Mouse (Mus musculus): ENCODE results near the gene Eml6. TPM values are rescaled to one million over a fixed set of nuclear protein-coding genes. Genes with fewer than 3 reads are reported as not detected.
A peak's percentile ranks its signal among the peaks of the same experiment; 100 is the strongest.

Eml6 gene
- polyA plus RNA-seq, 1 experiment from 2014 or later, result 0.87 TPM

- peaks cover 4% of the 10 kb centered on the region; the same call in 1 of the 2 replicates for H3K36me3 ChIP-seq (ENCODE audit: inconsistent target)
Observed at GRCm38 (mm10) chr11:29727901-29728300, 297.9 kb downstream of the Eml6 start.

GRCm38 (mm10) chr11:29725610-29726009 lies 300.2 kb downstream of the Eml6 start:
- H3K79me2 ChIP-seq (ENCODE audit: inconsistent target), result peaks cover 100% of the 10 kb centered on the region
- WGBS (ENCODE audit: missing documents), result 75% methylated on average over 1 of the region's 1 CpGs
- peak overlapping the region; percentile 38 for H3K27ac ChIP-seq
- no peak overlapping the region for H3K4me3 ChIP-seq (ENCODE audit: inconsistent target)
- peaks cover 4% of the 10 kb centered on the region; the same call in 1 of the 2 replicates for H3K36me3 ChIP-seq (ENCODE audit: inconsistent target)

More at GRCm38 (mm10) chr11:29727901-29728300, 297.9 kb downstream of the Eml6 start:
- 31% methylated on average over 1 of the region's 1 CpGs for WGBS (ENCODE audit: missing documents)
- Histone ChIP-seq H3K79me2 (ENCODE audit: inconsistent target) (peaks cover 100% of the 10 kb centered on the region), H3K4me3 (ENCODE audit: inconsistent target) (no peak overlapping the region), H3K27ac (peak overlapping the region; percentile 69)

GRCm38 (mm10) chr11:29725167-29725566 lies 300.7 kb downstream of the Eml6 start:
- Histone ChIP-seq H3K27ac (peak overlapping the region; percentile 38), H3K36me3 (ENCODE audit: inconsistent target) (peaks cover 4% of the 10 kb centered on the region; the same call in 1 of the 2 replicates), H3K4me3 (ENCODE audit: inconsistent target) (no peak overlapping the region), H3K79me2 (ENCODE audit: inconsistent target) (peaks cover 100% of the 10 kb centered on the region)

GRCm38 (mm10) chr11:29724213-29724612 lies 301.6 kb downstream of the Eml6 start:
- H3K36me3 ChIP-seq (ENCODE audit: inconsistent target), result peaks cover 4% of the 10 kb centered on the region; the same call in 1 of the 2 replicates
- no peak overlapping the region for H3K4me3 ChIP-seq (ENCODE audit: inconsistent target)
- WGBS (ENCODE audit: missing documents), result 100% methylated on average over 2 of the region's 2 CpGs
- peaks cover 100% of the 10 kb centered on the region for H3K79me2 ChIP-seq (ENCODE audit: inconsistent target)
- no peak overlapping the region for H3K27ac ChIP-seq

GRCm38 (mm10) chr11:29719597-29719996 lies 306.2 kb downstream of the Eml6 start:
- peaks cover 4% of the 10 kb centered on the region; the same call in 1 of the 2 replicates for H3K36me3 ChIP-seq (ENCODE audit: inconsistent target)
- H3K27ac ChIP-seq, result no peak overlapping the region

GRCm38 (mm10) chr11:29718541-29718940 lies 307.3 kb downstream of the Eml6 start:
- peak overlapping the region; percentile 35; the same call in 1 of the 2 replicates for H3K27ac ChIP-seq
- peaks cover 100% of the 10 kb centered on the region for H3K79me2 ChIP-seq (ENCODE audit: inconsistent target)
- peaks cover 11% of the 10 kb centered on the region; the same call in 1 of the 2 replicates for H3K36me3 ChIP-seq (ENCODE audit: inconsistent target)
- no peak overlapping the region for H3K4me3 ChIP-seq (ENCODE audit: inconsistent target)
- 47% methylated on average over 6 of the region's 6 CpGs for WGBS (ENCODE audit: missing documents)

More at GRCm38 (mm10) chr11:29719597-29719996, 306.2 kb downstream of the Eml6 start:
- no peak overlapping the region for H3K4me3 ChIP-seq (ENCODE audit: inconsistent target)
- WGBS (ENCODE audit: missing documents), result 60% methylated on average over 1 of the region's 1 CpGs
- peaks cover 100% of the 10 kb centered on the region for H3K79me2 ChIP-seq (ENCODE audit: inconsistent target)

- Histone ChIP-seq H3K4me3 (ENCODE audit: inconsistent target) (no peak overlapping the region), H3K79me2 (ENCODE audit: inconsistent target) (peaks cover 100% of the 10 kb centered on the region), H3K36me3 (ENCODE audit: inconsistent target) (peaks cover 11% of the 10 kb centered on the region; the same call in 1 of the 2 replicates), H3K27ac (no peak overlapping the region)
- 84% methylated on average over 2 of the region's 3 CpGs for WGBS (ENCODE audit: missing documents)
Observed at GRCm38 (mm10) chr11:29715499-29715898, 310.3 kb downstream of the Eml6 start.

- Histone ChIP-seq H3K36me3 (ENCODE audit: inconsistent target) (peaks cover 13% of the 10 kb centered on the region; the same call in 1 of the 2 replicates), H3K4me3 (ENCODE audit: inconsistent target) (no peak overlapping the region), H3K79me2 (ENCODE audit: inconsistent target) (peaks cover 100% of the 10 kb centered on the region), H3K27ac (no peak overlapping the region)
- WGBS (ENCODE audit: missing documents), result 100% methylated on average over 1 of the region's 2 CpGs
Observed at GRCm38 (mm10) chr11:29714789-29715188, 311.0 kb downstream of the Eml6 start.

- Histone ChIP-seq H3K27ac (no peak overlapping the region), H3K4me3 (ENCODE audit: inconsistent target) (no peak overlapping the region), H3K79me2 (ENCODE audit: inconsistent target) (peaks cover 100% of the 10 kb centered on the region), H3K36me3 (ENCODE audit: inconsistent target) (peaks cover 18% of the 10 kb centered on the region; the same call in 1 of the 2 replicates)
- 87% methylated on average over 5 of the region's 7 CpGs for WGBS (ENCODE audit: missing documents)
Observed at GRCm38 (mm10) chr11:29714114-29714513, 311.7 kb downstream of the Eml6 start.

GRCm38 (mm10) chr11:29709512-29709911 lies 316.3 kb downstream of the Eml6 start:
- Histone ChIP-seq H3K79me2 (ENCODE audit: inconsistent target) (peaks cover 98% of the 10 kb centered on the region), H3K36me3 (ENCODE audit: inconsistent target) (peaks cover 22% of the 10 kb centered on the region; the same call in 1 of the 2 replicates)

GRCm38 (mm10) chr11:29706845-29707244 lies 319.0 kb downstream of the Eml6 start:
- Histone ChIP-seq H3K27ac (peak overlapping the region; percentile 73), H3K79me2 (ENCODE audit: inconsistent target) (peaks cover 98% of the 10 kb centered on the region), H3K4me3 (ENCODE audit: inconsistent target) (no peak overlapping the region), H3K36me3 (ENCODE audit: inconsistent target) (0 out of 2 replicates have a peak, but pooled peaks cover 10% of the 10 kb centered on the region)
- WGBS (ENCODE audit: missing documents), result 41% methylated on average over 4 of the region's 4 CpGs

More at GRCm38 (mm10) chr11:29709512-29709911, 316.3 kb downstream of the Eml6 start:
- Histone ChIP-seq H3K4me3 (ENCODE audit: inconsistent target) (no peak overlapping the region), H3K27ac (no peak overlapping the region)

GRCm38 (mm10) chr11:29705263-29705662 lies 320.6 kb downstream of the Eml6 start:
- Histone ChIP-seq H3K27ac (peak overlapping the region; percentile 73), H3K4me3 (ENCODE audit: inconsistent target) (no peak overlapping the region), H3K36me3 (ENCODE audit: inconsistent target) (0 out of 2 replicates have a peak, but pooled peaks cover 10% of the 10 kb centered on the region), H3K79me2 (ENCODE audit: inconsistent target) (peaks cover 98% of the 10 kb centered on the region)

GRCm38 (mm10) chr11:29702721-29703120 lies 323.1 kb downstream of the Eml6 start:
- 0 out of 2 replicates have a peak, but pooled peaks cover 4% of the 10 kb centered on the region for H3K36me3 ChIP-seq (ENCODE audit: inconsistent target)
- WGBS (ENCODE audit: missing documents), result 98% methylated on average over 3 of the region's 3 CpGs
- no peak overlapping the region for H3K27ac ChIP-seq
- H3K79me2 ChIP-seq (ENCODE audit: inconsistent target), result peaks cover 98% of the 10 kb centered on the region
- no peak overlapping the region for H3K4me3 ChIP-seq (ENCODE audit: inconsistent target)

- H3K36me3 ChIP-seq (ENCODE audit: inconsistent target), result no peaks in the 10 kb centered on the region
- H3K79me2 ChIP-seq (ENCODE audit: inconsistent target), result peaks cover 61% of the 10 kb centered on the region
- peak overlapping the region; percentile 69 for H3K4me3 ChIP-seq (ENCODE audit: inconsistent target)
- H3K27ac ChIP-seq, result peak overlapping the region; percentile 73
Observed at GRCm38 (mm10) chr11:29694754-29695153, 331.1 kb downstream of the Eml6 start.

- Histone ChIP-seq H3K79me2 (ENCODE audit: inconsistent target) (peaks cover 52% of the 10 kb centered on the region), H3K27ac (peak overlapping the region; percentile 73), H3K36me3 (ENCODE audit: inconsistent target) (no peaks in the 10 kb centered on the region), H3K4me3 (ENCODE audit: inconsistent target) (peak overlapping the region; percentile 69)
- whole genome bisulfite sequencing (ENCODE audit: missing documents), result 2% methylated on average over 42 of the region's 53 CpGs
Observed at GRCm38 (mm10) chr11:29693576-29694410, 332.0 kb downstream of the Eml6 start.

Data from macrophage (primary cell).